Mouse (Mus musculus) Patski (cell line): ENCODE data around the gene Cdk14. TPM values are rescaled to one million over a fixed set of nuclear protein-coding genes. Genes with fewer than 3 reads are reported as not detected.

ENCODE experiments used
- ATAC-seq: fragments of 100-300 bp; one replicate; pipeline ENCODE4 v1.8.0; 2021
- CTCF ChIA-PET: fragments of 350-600 bp; sonication (Branson Sonifier 250); formaldehyde crosslinking; loops from one replicate; lab custom pipeline; 2022; ENCODE audit warnings: inconsistent platforms; lab: Charles Lee
- POLR2A ChIA-PET: fragments of 350-600 bp; sonication (Branson Sonifier 250); formaldehyde crosslinking; loops from one replicate; lab custom pipeline; 2022; ENCODE audit warnings: antibody characterized with exemption, inconsistent platforms; lab: Charles Lee
- DNase-seq: peaks from one replicate; pipeline ENCODE4 v3.0.0-alpha.2; 2011; ENCODE audit warnings: low read depth, low spot score
- H3K27me3 ChIP-seq: fragments of 371-371 bp; one replicate; pipeline ENCODE4 v1.5.1; 2021
- CTCF ChIP-seq: fragments of 100-300 bp; IDR thresholded peaks from one replicate; pipeline ENCODE4 v1.5.1; 2021
- in situ Hi-C: fragments of 300-500 bp; cut with MboI; formaldehyde crosslinking; loops from 3 replicates; pipeline ENCODE4 v1.11.1; 2018; ENCODE audit warnings: low pct_unique_long_range_greater_than_20kb, mixed read lengths
- polyA plus RNA-seq: library from polyadenylated mRNA; unstranded; gene quantifications from one replicate; pipeline ENCODE4 v1.2.3, GENCODE M21; 2021

The Cdk14 gene
- polyA plus RNA-seq, 1 experiment from 2014 or later = 21.7 TPM

- no peak for DNase-seq
- in situ Hi-C loops = no loop called here
- TF ChIP-seq CTCF = no peak
- ATAC-seq = no peak
- no peaks in the 10 kb centered on the region for H3K27me3 ChIP-seq
- ChIA-PET POLR2A (interaction anchor here (1.5 kb wide), 1 partner anchor 10 kb away, joined by 3 read pairs; no protein-coding TSS in a partner anchor), CTCF (interaction anchor here (1.0 kb wide), 1 partner anchor 13 kb away, joined by 3 read pairs; no protein-coding TSS in a partner anchor)
Measured at GRCm38 (mm10) chr5:5013783-5014182, 406.3 kb downstream of the Cdk14 start.

- no peaks in the 10 kb centered on the region for H3K27me3 ChIP-seq
- in situ Hi-C loops = no loop called here
- CTCF ChIA-PET = interaction anchor here (1.0 to 1.7 kb wide), 3 partner anchors 10 to 14 kb away, joined by 3 to 4 read pairs (median 3); no protein-coding TSS in a partner anchor
- POLR2A ChIA-PET = interaction anchor here (1.5 kb wide), 1 partner anchor 11 kb away, joined by 3 read pairs; no protein-coding TSS in a partner anchor
- no peak for TF ChIP-seq CTCF
- DNase-seq (no peak), ATAC-seq (no peak)
Measured at GRCm38 (mm10) chr5:5012521-5013346, 407.4 kb downstream of the Cdk14 start.

- in situ Hi-C loops = no loop called here
- ChIA-PET CTCF (interaction anchor here (1.7 kb wide), 1 partner anchor 9 kb away, joined by 4 read pairs; no protein-coding TSS in a partner anchor), POLR2A (no interaction called here)
- TF ChIP-seq CTCF = no peak
- no peaks in the 10 kb centered on the region for H3K27me3 ChIP-seq
- ATAC-seq = no peak
- no peak for DNase-seq
Measured at GRCm38 (mm10) chr5:5008153-5008745, 411.9 kb downstream of the Cdk14 start.

- ATAC-seq (no peak), DNase-seq (no peak)
- in situ Hi-C loops = no loop called here
- no peaks in the 10 kb centered on the region for H3K27me3 ChIP-seq
- TF ChIP-seq CTCF = no peak
- CTCF ChIA-PET = interaction anchor here (1.1 to 1.4 kb wide), 3 partner anchors 22 to 82 kb away, joined by 3 to 4 read pairs (median 3); no protein-coding TSS in a partner anchor
- POLR2A ChIA-PET = no interaction called here
Measured at GRCm38 (mm10) chr5:5007489-5008152, 412.5 kb downstream of the Cdk14 start.

GRCm38 (mm10) chr5:5005633-5006032 lies 414.5 kb downstream of the Cdk14 start:
- ChIA-PET CTCF (no interaction called here), POLR2A (no interaction called here)
- DNase-seq (no peak), ATAC-seq (no peak)
- TF ChIP-seq CTCF = no peak
- in situ Hi-C loops = no loop called here
- H3K27me3 ChIP-seq = no peaks in the 10 kb centered on the region

- TF ChIP-seq CTCF = no peak
- in situ Hi-C loops = no loop called here
- H3K27me3 ChIP-seq = no peaks in the 10 kb centered on the region
- ChIA-PET CTCF (no interaction called here), POLR2A (no interaction called here)
- no peak for DNase-seq
- no peak for ATAC-seq
Measured at GRCm38 (mm10) chr5:5004740-5005139, 415.4 kb downstream of the Cdk14 start.

GRCm38 (mm10) chr5:4993192-4993601 lies 426.9 kb downstream of the Cdk14 start:
- ChIA-PET CTCF (no interaction called here), POLR2A (no interaction called here)
- H3K27me3 ChIP-seq = no peaks in the 10 kb centered on the region
- DNase-seq (no peak), ATAC-seq (no peak)
- TF ChIP-seq CTCF = no peak
- in situ Hi-C loops = no loop called here

- H3K27me3 ChIP-seq = no peaks in the 10 kb centered on the region
- in situ Hi-C loops = no loop called here
- ChIA-PET CTCF (interaction anchor here (1.0 kb wide), 1 partner anchor 12 kb away, joined by 3 read pairs; no protein-coding TSS in a partner anchor), POLR2A (no interaction called here)
- DNase-seq (no peak), ATAC-seq (no peak)
- TF ChIP-seq CTCF = no peak
Measured at GRCm38 (mm10) chr5:4991023-4991422, 429.1 kb downstream of the Cdk14 start.

GRCm38 (mm10) chr5:4990237-4990636 lies 429.9 kb downstream of the Cdk14 start:
- in situ Hi-C loops = no loop called here
- CTCF ChIA-PET = interaction anchor here (1.0 kb wide), 1 partner anchor 11 kb away, joined by 3 read pairs; no protein-coding TSS in a partner anchor
- no peak for DNase-seq
- no peak for ATAC-seq
- no peaks in the 10 kb centered on the region for H3K27me3 ChIP-seq
- no peak for TF ChIP-seq CTCF
- POLR2A ChIA-PET = no interaction called here

- POLR2A ChIA-PET = no interaction called here
- no peak for TF ChIP-seq CTCF
- no peak for DNase-seq
- CTCF ChIA-PET = interaction anchor here (0.9 kb wide), 1 partner anchor 13 kb away, joined by 3 read pairs; no protein-coding TSS in a partner anchor
- ATAC-seq = no peak
- H3K27me3 ChIP-seq = no peaks in the 10 kb centered on the region
- in situ Hi-C loops = no loop called here
Measured at GRCm38 (mm10) chr5:4986181-4986580, 433.9 kb downstream of the Cdk14 start.
